Mouse (Mus musculus) 3134 (cell line): ENCODE measurements around the gene Snph.

Experiments
- DNase-seq: peaks from one replicate; pipeline ENCODE4 v3.0.0-alpha.2; 2011; ENCODE audit warnings: low spot score; ENCODE audit not compliant: insufficient read length; ENCODE audit errors: extremely low read depth

Gene Snph

GRCm38 (mm10) chr2:151603630-151604029 lies 28.8 kb downstream of the Snph start:
- DNase-seq: no peak

GRCm38 (mm10) chr2:151602106-151602505 lies 30.3 kb downstream of the Snph start:
- DNase-seq: no peak

GRCm38 (mm10) chr2:151598068-151598467 lies 34.3 kb downstream of the Snph start:
- no peak for DNase-seq

- DNase-seq: no peak
Measured at GRCm38 (mm10) chr2:151587306-151587705, 45.1 kb downstream of the Snph start.

GRCm38 (mm10) chr2:151586807-151587206 lies 45.6 kb downstream of the Snph start:
- no peak for DNase-seq

- DNase-seq: no peak
Measured at GRCm38 (mm10) chr2:151585934-151586333, 46.5 kb downstream of the Snph start.

- no peak for DNase-seq
Measured at GRCm38 (mm10) chr2:151580945-151581344, 51.4 kb downstream of the Snph start.

GRCm38 (mm10) chr2:151579183-151579582 lies 53.2 kb downstream of the Snph start:
- DNase-seq: no peak

GRCm38 (mm10) chr2:151575699-151576389 lies 56.5 kb downstream of the Snph start:
- no peak for DNase-seq

GRCm38 (mm10) chr2:151575119-151575698 lies 57.2 kb downstream of the Snph start:
- DNase-seq: no peak

GRCm38 (mm10) chr2:151574607-151575006 lies 57.8 kb downstream of the Snph start:
- no peak for DNase-seq

- DNase-seq: no peak
Measured at GRCm38 (mm10) chr2:151573667-151574066, 58.7 kb downstream of the Snph start.

GRCm38 (mm10) chr2:151571873-151572700 lies 60.3 kb downstream of the Snph start, which contains the start of gene Sdcbp2:
Gene Sdcbp2 (plus strand): TSS chr2:151572622.
- no peak for DNase-seq

GRCm38 (mm10) chr2:151569452-151569851 lies 62.9 kb downstream of the Snph start:
- no peak for DNase-seq

GRCm38 (mm10) chr2:151566856-151567255 lies 65.5 kb downstream of the Snph start:
- no peak for DNase-seq

- no peak for DNase-seq
Measured at GRCm38 (mm10) chr2:151564986-151565385, 67.4 kb downstream of the Snph start.

- no peak for DNase-seq
Measured at GRCm38 (mm10) chr2:151564006-151564405, 68.4 kb downstream of the Snph start.

GRCm38 (mm10) chr2:151562930-151563921 lies 69.2 kb downstream of the Snph start:
- no peak for DNase-seq

GRCm38 (mm10) chr2:151549615-151550121 lies 82.7 kb downstream of the Snph start:
- DNase-seq: no peak

GRCm38 (mm10) chr2:151546571-151546970 lies 85.8 kb downstream of the Snph start:
- no peak for DNase-seq
